Mouse (Mus musculus): ENCODE measurements around the gene Cyb5b.

- no peak for TF ChIP-seq POLR2A (IDR thresholded peaks at IDR 0.05; ENCODE audit: extremely low read depth, insufficient read depth, low read length)
- TF ChIP-seq CTCF (IDR thresholded peaks at IDR 0.05; ENCODE audit: extremely low read depth, insufficient read depth, low read length) = no peak
These were observed 55.5 kb downstream of the Cyb5b start for GRCm38 (mm10) chr8:107205701-107206561.
